Comparison of ENCODE assay signal across 9 mouse cellular contexts in genomic region chr2:51284781-51285225, GRCm38 (mm10).
DNase-seq lines count a peak whose midpoint lies in the region; ATAC-seq and TF ChIP-seq lines count a peak whose summit lies in the region.
"Had no signal": no experiment of that assay in that cellular context is flagged by ENCODE, and none has a peak within 500 bp of the region (broad histone marks: within the 10 kb centered on the region; RNA-seq: fewer than 3 reads in every experiment).

No protein-coding gene starts in this region.

- H3K27me3 ChIP-seq in embryonic facial prominence, embryonic 14.5 days (replicated peaks; ENCODE audit: control insufficient read depth, insufficient read depth, low read length): no peaks in the 10 kb centered on the region
- no peaks in the 10 kb centered on the region for H3K27me3 ChIP-seq in embryonic facial prominence, embryonic 10.5 days (replicated peaks; ENCODE audit: low read depth, poor library complexity, severe bottlenecking)
- H3K27me3 ChIP-seq in lung, postnatal 0 days (replicated peaks; ENCODE audit: insufficient read depth, low read length): no peaks in the 10 kb centered on the region
- no peaks in the 10 kb centered on the region for H3K27me3 ChIP-seq in hindbrain, embryonic 14.5 days (ENCODE audit: control insufficient read depth, insufficient read depth, low read length)
- H3K27me3 ChIP-seq in myocyte (ENCODE audit: control insufficient read depth, insufficient read depth, insufficient read length): no peaks in the 10 kb centered on the region
- H3K27me3 ChIP-seq: heart, embryonic 12.5 days had no signal

- peak; percentile 57; the same call in 1 of the 2 replicates for ATAC-seq in embryonic facial prominence, embryonic 14.5 days (ENCODE audit: low read depth)
- ATAC-seq in lung, postnatal 0 days: peak; percentile 78
- ATAC-seq in hindbrain, embryonic 14.5 days (ENCODE audit: low FRiP score): peak; percentile 43; the same call in 1 of the 2 replicates

- no peaks in the 10 kb centered on the region for H3K79me2 ChIP-seq in myocyte (ENCODE audit: control insufficient read depth, insufficient read depth)

- H3K4me3 ChIP-seq in embryonic facial prominence, embryonic 14.5 days (ENCODE audit: low read depth, low read length): no peak overlapping the region
- no peak overlapping the region for H3K4me3 ChIP-seq in embryonic facial prominence, embryonic 10.5 days
- no peak overlapping the region for H3K4me3 ChIP-seq in lung, postnatal 0 days (ENCODE audit: low read depth, low read length)
- H3K4me3 ChIP-seq in hindbrain, embryonic 14.5 days (replicated peaks; ENCODE audit: low read length): no peak overlapping the region
- H3K4me3 ChIP-seq in myocyte: no peak overlapping the region
- H3K4me3 ChIP-seq: heart, embryonic 12.5 days had no signal

- H3K36me3 ChIP-seq in embryonic facial prominence, embryonic 14.5 days (ENCODE audit: control insufficient read depth, insufficient read depth, low read length): no peaks in the 10 kb centered on the region
- no peaks in the 10 kb centered on the region for H3K36me3 ChIP-seq in embryonic facial prominence, embryonic 10.5 days (replicated peaks)
- H3K36me3 ChIP-seq in lung, postnatal 0 days (ENCODE audit: insufficient read depth, low read length): no peaks in the 10 kb centered on the region
- no peaks in the 10 kb centered on the region for H3K36me3 ChIP-seq in hindbrain, embryonic 14.5 days (replicated peaks; ENCODE audit: control insufficient read depth, insufficient read depth)
- no peaks in the 10 kb centered on the region for H3K36me3 ChIP-seq in myocyte (ENCODE audit: control insufficient read depth, insufficient read depth)
- H3K36me3 ChIP-seq: heart, embryonic 12.5 days had no signal

- H3K4me2 ChIP-seq in embryonic facial prominence, embryonic 14.5 days (ENCODE audit: low read depth, low read length): no peak overlapping the region
- H3K4me2 ChIP-seq in lung, postnatal 0 days (replicated peaks; ENCODE audit: low read depth, low read length): no peak overlapping the region
- H3K4me2 ChIP-seq in hindbrain, embryonic 14.5 days (replicated peaks): no peak overlapping the region
- H3K4me2 ChIP-seq in myocyte (ENCODE audit: low read depth): peak overlapping the region; percentile 36
- H3K4me2 ChIP-seq: heart, embryonic 12.5 days had no signal

- H3K27ac ChIP-seq in embryonic facial prominence, embryonic 14.5 days (replicated peaks; ENCODE audit: low read depth, low read length): no peak overlapping the region; the same call in 1 of the 2 replicates
- H3K27ac ChIP-seq in embryonic facial prominence, embryonic 10.5 days (replicated peaks): no peak overlapping the region
- H3K27ac ChIP-seq in lung, postnatal 0 days (ENCODE audit: low read length): no peak overlapping the region
- H3K27ac ChIP-seq in hindbrain, embryonic 14.5 days: no peak overlapping the region

- TF ChIP-seq POLR2A in myocyte (IDR thresholded peaks at IDR 0.05; ENCODE audit: insufficient read length, low read depth): no peak

- no peak for TF ChIP-seq EP300 in lung, postnatal 0 days (IDR thresholded peaks at IDR 0.05)

- no peak for TF ChIP-seq CTCF in lung, postnatal 0 days (IDR thresholded peaks at IDR 0.05)

- DNase-seq in embryonic facial prominence, embryonic 14.5 days (ENCODE audit: low spot score): peak; percentile 80
- no peak for DNase-seq in embryonic facial prominence, embryonic 10.5 days (ENCODE audit: low spot score)
- DNase-seq in lung, postnatal 0 days (ENCODE audit: low spot score): peak; percentile 33
- no peak for DNase-seq in lung, adult 18-20 months
- DNase-seq in hindbrain, embryonic 14.5 days (ENCODE audit: low spot score): no peak
- DNase-seq in gastrocnemius, adult 18-20 months (ENCODE audit: low spot score): no peak
- no peak for DNase-seq in MN1 (ENCODE audit: low spot score)

- H3K4me1 ChIP-seq in embryonic facial prominence, embryonic 14.5 days (ENCODE audit: control insufficient read depth, insufficient read depth, low read length): peaks cover 2% of the 10 kb centered on the region; the same call in 1 of the 2 replicates
- H3K4me1 ChIP-seq in embryonic facial prominence, embryonic 10.5 days: peaks cover 8% of the 10 kb centered on the region; the same call in 1 of the 2 replicates
- no peaks in the 10 kb centered on the region for H3K4me1 ChIP-seq in lung, postnatal 0 days (ENCODE audit: insufficient read depth, low read depth, low read length)
- H3K4me1 ChIP-seq in hindbrain, embryonic 14.5 days (replicated peaks; ENCODE audit: control insufficient read depth, insufficient read depth, low read length): no peaks in the 10 kb centered on the region

- no peaks in the 10 kb centered on the region for H3K9me3 ChIP-seq in embryonic facial prominence, embryonic 14.5 days (ENCODE audit: control insufficient read depth, low read length)
- H3K9me3 ChIP-seq in embryonic facial prominence, embryonic 10.5 days: no peaks in the 10 kb centered on the region
- no peaks in the 10 kb centered on the region for H3K9me3 ChIP-seq in lung, postnatal 0 days (ENCODE audit: low read length)
- no peaks in the 10 kb centered on the region for H3K9me3 ChIP-seq in hindbrain, embryonic 14.5 days (ENCODE audit: control insufficient read depth, low read length)
- H3K9me3 ChIP-seq: heart, embryonic 12.5 days had no signal

- H3K9ac ChIP-seq in embryonic facial prominence, embryonic 14.5 days (ENCODE audit: low read depth, low read length): no peak overlapping the region
- H3K9ac ChIP-seq in lung, postnatal 0 days (replicated peaks; ENCODE audit: low read depth): no peak overlapping the region
- no peak overlapping the region for H3K9ac ChIP-seq in hindbrain, embryonic 14.5 days
- H3K9ac ChIP-seq: heart, embryonic 12.5 days had no signal

- 34% methylated on average over 4 of the region's 4 CpGs for WGBS in embryonic facial prominence, embryonic 14.5 days
- 43% methylated on average over 4 of the region's 4 CpGs for WGBS in embryonic facial prominence, embryonic 10.5 days
- WGBS in lung, postnatal 0 days: 46% methylated on average over 4 of the region's 4 CpGs
- 36% methylated on average over 4 of the region's 4 CpGs for WGBS in hindbrain, embryonic 14.5 days

- H3ac ChIP-seq in myocyte (ENCODE audit: control insufficient read depth, insufficient read length): no peak overlapping the region

TF ChIP-seq in myocyte, 11 proteins besides CTCF, POLR2A, EP300 and RAD21:
- TF ChIP-seq TCF3 (IDR thresholded peaks at IDR 0.05; ENCODE audit: insufficient read length, low read depth) (no peak), TCF12 (IDR thresholded peaks at IDR 0.05; ENCODE audit: insufficient read depth, poor library complexity, severe bottlenecking) (peak; percentile 3), POLR2AphosphoS2 (IDR thresholded peaks at IDR 0.05; ENCODE audit: insufficient read length, low read depth) (no peak), SRF (IDR thresholded peaks at IDR 0.05; ENCODE audit: control insufficient read depth, insufficient read length, low read depth) (no peak), USF1 (IDR thresholded peaks at IDR 0.05; ENCODE audit: low read depth) (no peak), MYOD1 (IDR thresholded peaks at IDR 0.05; ENCODE audit: control insufficient read depth in 1 of 3, insufficient read length in 2 of 3, low read depth in 2 of 3) (peak in 2 of 3 experiments; percentile 46 to 48), MYOG (IDR thresholded peaks at IDR 0.05; ENCODE audit: control insufficient read depth in 1 of 3, insufficient read depth in 1 of 3, insufficient read length in 2 of 3, low read depth in 2 of 3) (peak in 2 of 3 experiments; percentile 32 to 75), REST (IDR thresholded peaks at IDR 0.05; ENCODE audit: insufficient read depth, insufficient read length) (no peak)

Comparison
In these comparisons a context has a peak if more than half of its experiments do, and no peak if none do; other contexts are left out.
1. DNase-seq: peak in embryonic facial prominence, embryonic 14.5 days (single experiment) and lung, postnatal 0 days (single experiment); none in embryonic facial prominence, embryonic 10.5 days (single experiment), lung, adult 18-20 months (0 of 2), hindbrain, embryonic 14.5 days (single experiment), gastrocnemius, adult 18-20 months (single experiment) and MN1 (single experiment).
2. Peak in every context shown above with its lines, with median percentiles within 50 percentile points of each other: ATAC-seq.